8 mouse cellular contexts compared by ENCODE assay signal in the genomic region with DNA sequence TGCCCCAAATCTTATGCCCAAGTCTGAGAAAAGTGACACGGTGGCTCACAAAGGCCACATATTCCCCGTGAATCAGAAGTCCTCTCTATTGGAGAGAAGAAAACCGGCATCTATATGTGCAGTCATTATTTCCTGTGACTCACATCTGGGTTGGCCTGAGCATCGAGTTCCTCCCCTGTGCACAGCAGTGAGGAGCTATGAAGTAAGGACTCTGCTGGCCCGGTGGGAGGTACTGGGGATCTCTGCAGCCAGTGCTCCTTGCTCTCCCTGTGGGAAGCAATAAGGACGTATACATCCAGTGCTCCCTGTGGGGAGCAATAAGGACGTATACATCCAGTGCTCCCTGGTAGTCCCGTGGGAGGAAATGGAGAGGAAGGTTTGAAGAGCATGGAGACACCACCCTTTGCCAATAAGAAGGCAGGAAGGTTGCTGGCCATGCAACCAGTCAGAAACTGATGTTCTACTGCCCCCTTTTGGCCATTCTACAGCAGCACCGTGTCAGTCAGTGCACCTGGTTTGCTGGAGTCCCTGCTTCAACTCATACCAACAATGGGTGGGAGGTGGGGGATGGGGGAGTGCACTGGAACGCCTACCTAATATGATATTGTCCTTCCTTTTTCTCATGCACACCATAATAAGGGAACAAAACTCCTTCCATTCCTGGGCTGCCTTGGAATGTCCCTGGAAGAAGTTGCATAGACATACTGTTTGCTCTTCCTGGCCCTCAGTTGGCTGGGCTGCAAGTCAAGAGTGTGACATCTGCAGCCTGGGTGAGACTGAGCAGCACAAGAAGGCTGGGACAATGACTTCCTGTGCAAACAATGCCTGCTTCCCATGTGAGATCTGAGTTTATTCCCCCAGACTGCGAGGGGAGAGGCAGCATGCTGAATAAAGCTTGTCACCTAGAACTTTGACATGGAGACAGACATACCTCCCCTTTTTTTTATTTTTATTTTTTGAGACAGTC. TPM values are rescaled to one million over a fixed set of nuclear protein-coding genes. Genes with fewer than 3 reads are reported as not detected.
DNase-seq lines count a peak whose midpoint lies in the region; ATAC-seq and TF ChIP-seq lines count a peak whose summit lies in the region.
"Not testable (repeated sequence)": the region's sequence is repeated elsewhere in the genome, so short reads cannot be mapped to it uniquely, and the experiment has no call there.

No protein-coding gene starts in this region.

- not testable (repeated sequence) for H3K4me2 ChIP-seq in embryonic facial prominence, embryonic 14.5 days (ENCODE audit: low read depth, low read length); heart, embryonic 15.5 days; kidney, embryonic 15.5 days; limb, embryonic 12.5 days; midbrain, embryonic 14.5 days (ENCODE audit: low read length)

- peak; percentile 45 for TF ChIP-seq CTCF in E14TG2a.4 (conservative IDR thresholded peaks at IDR 0.05; ENCODE audit: low read length)

- H3K9ac ChIP-seq in embryonic facial prominence, embryonic 14.5 days (ENCODE audit: low read depth, low read length); heart, embryonic 15.5 days; kidney, embryonic 15.5 days; limb, embryonic 12.5 days (replicated peaks); midbrain, embryonic 14.5 days (replicated peaks; ENCODE audit: low read length): not testable (repeated sequence)

- H3K9me3 ChIP-seq in E14TG2a.4 (ENCODE audit: low read length); embryonic facial prominence, embryonic 14.5 days (ENCODE audit: control insufficient read depth, low read length); heart, embryonic 15.5 days (replicated peaks); kidney, embryonic 15.5 days (replicated peaks); limb, embryonic 12.5 days; midbrain, embryonic 14.5 days (ENCODE audit: control insufficient read depth, low read length): not testable (repeated sequence)

- peak; percentile 80 for DNase-seq in brain, adult 2 months (ENCODE audit: low read depth, low spot score)
- DNase-seq in embryonic facial prominence, embryonic 14.5 days (ENCODE audit: low spot score): peak; percentile 77
- DNase-seq in midbrain, embryonic 14.5 days: peak; percentile 80
- peak; percentile 53 for DNase-seq in testis, postnatal 10 days (ENCODE audit: low spot score)

- not testable (repeated sequence) for H3K36me3 ChIP-seq in E14TG2a.4 (ENCODE audit: insufficient read depth, low read length); embryonic facial prominence, embryonic 14.5 days (ENCODE audit: control insufficient read depth, insufficient read depth, low read length); heart, embryonic 15.5 days; kidney, embryonic 15.5 days; limb, embryonic 12.5 days; midbrain, embryonic 14.5 days (ENCODE audit: control insufficient read depth, insufficient read depth, low read length)

- not testable (repeated sequence) for H3K27ac ChIP-seq in embryonic facial prominence, embryonic 14.5 days (replicated peaks; ENCODE audit: low read depth, low read length); heart, embryonic 15.5 days; kidney, embryonic 15.5 days; limb, embryonic 12.5 days; midbrain, embryonic 14.5 days (replicated peaks; ENCODE audit: low read depth, low read length)

- peak; percentile 67; the same call in 1 of the 2 replicates for ATAC-seq in embryonic facial prominence, embryonic 14.5 days (ENCODE audit: low read depth)
- peak; percentile 64 for ATAC-seq in heart, embryonic 15.5 days (replicated peaks; ENCODE audit: insufficient number of reproducible peaks, insufficient read depth, low FRiP score, low read depth)
- 0 out of 2 replicates have a peak, but pooled peaks have one; percentile 46 for ATAC-seq in kidney, embryonic 15.5 days (replicated peaks; ENCODE audit: low FRiP score)
- 0 out of 2 replicates have a peak, but pooled peaks have one; percentile 26 for ATAC-seq in limb, embryonic 12.5 days (ENCODE audit: insufficient number of reproducible peaks, insufficient read depth, low FRiP score, low TSS enrichment, low read depth)
- not testable (repeated sequence) for ATAC-seq in midbrain, embryonic 14.5 days (ENCODE audit: low FRiP score, low TSS enrichment)

- H3K27me3 ChIP-seq in E14TG2a.4 (ENCODE audit: insufficient read depth, low read length); embryonic facial prominence, embryonic 14.5 days (replicated peaks; ENCODE audit: control insufficient read depth, insufficient read depth, low read length); heart, embryonic 15.5 days; kidney, embryonic 15.5 days; limb, embryonic 12.5 days; midbrain, embryonic 14.5 days (ENCODE audit: control insufficient read depth, insufficient read depth, low read length): not testable (repeated sequence)

- H3K4me1 ChIP-seq in E14TG2a.4 (replicated peaks; ENCODE audit: low read depth, low read length); embryonic facial prominence, embryonic 14.5 days (ENCODE audit: control insufficient read depth, insufficient read depth, low read length); heart, embryonic 15.5 days (replicated peaks); kidney, embryonic 15.5 days; limb, embryonic 12.5 days (replicated peaks); midbrain, embryonic 14.5 days (ENCODE audit: control insufficient read depth, insufficient read depth, low read length): not testable (repeated sequence)

- WGBS in embryonic facial prominence, embryonic 14.5 days: 39% methylated on average over 8 of the region's 11 CpGs
- 23% methylated on average over 11 of the region's 11 CpGs for WGBS in heart, embryonic 15.5 days
- 38% methylated on average over 11 of the region's 11 CpGs for WGBS in kidney, embryonic 15.5 days
- WGBS in limb, embryonic 12.5 days: 43% methylated on average over 11 of the region's 11 CpGs
- WGBS in midbrain, embryonic 14.5 days: 38% methylated on average over 8 of the region's 11 CpGs

- H3K4me3 ChIP-seq in E14TG2a.4 (replicated peaks; ENCODE audit: low read length); embryonic facial prominence, embryonic 14.5 days (ENCODE audit: low read depth, low read length); heart, embryonic 15.5 days; kidney, embryonic 15.5 days (replicated peaks); limb, embryonic 12.5 days (replicated peaks); midbrain, embryonic 14.5 days (replicated peaks; ENCODE audit: low read depth, low read length): not testable (repeated sequence)

RNA-seq across cellular contexts. Expression of a gene that starts 19.7 kb away (rescaled TPM):
- 54.5 and 59.2 TPM in 2 replicates for polyA plus RNA-seq in embryonic facial prominence, embryonic 14.5 days (2014; fragmentation: Nextera tagmentation; extraction: Ambion mirVana)
- polyA plus RNA-seq in heart, embryonic 15.5 days (2015; fragmentation: Nextera tagmentation; extraction: Ambion mirVana): 51.1 and 54.4 TPM in 2 replicates
- 64.0 and 66.6 TPM in 2 replicates for polyA plus RNA-seq in kidney, embryonic 15.5 days (2015; fragmentation: Nextera tagmentation; extraction: Ambion mirVana)
- polyA plus RNA-seq in limb, embryonic 12.5 days (2016; fragmentation: Nextera tagmentation; extraction: Ambion mirVana): 36.5 and 49.8 TPM in 2 replicates
- polyA plus RNA-seq in midbrain, embryonic 14.5 days (2014; fragmentation: Nextera tagmentation; extraction: Ambion mirVana): 36.5 and 43.3 TPM in 2 replicates

RNA-seq across cellular contexts. Expression of a gene that starts 48.5 kb away (rescaled TPM):
- polyA plus RNA-seq in embryonic facial prominence, embryonic 14.5 days (2014; fragmentation: Nextera tagmentation; extraction: Ambion mirVana): 29.9 and 33.0 TPM in 2 replicates
- 15.2 and 17.1 TPM in 2 replicates for polyA plus RNA-seq in heart, embryonic 15.5 days (2015; fragmentation: Nextera tagmentation; extraction: Ambion mirVana)
- polyA plus RNA-seq in kidney, embryonic 15.5 days (2015; fragmentation: Nextera tagmentation; extraction: Ambion mirVana): 27.7 and 28.4 TPM in 2 replicates
- 38.2 and 38.7 TPM in 2 replicates for polyA plus RNA-seq in limb, embryonic 12.5 days (2016; fragmentation: Nextera tagmentation; extraction: Ambion mirVana)
- 54.5 and 64.9 TPM in 2 replicates for polyA plus RNA-seq in midbrain, embryonic 14.5 days (2014; fragmentation: Nextera tagmentation; extraction: Ambion mirVana)
